Mouse (Mus musculus): Measurements from ENCODE around the gene Itgb7.

The Itgb7 gene

DNA sequence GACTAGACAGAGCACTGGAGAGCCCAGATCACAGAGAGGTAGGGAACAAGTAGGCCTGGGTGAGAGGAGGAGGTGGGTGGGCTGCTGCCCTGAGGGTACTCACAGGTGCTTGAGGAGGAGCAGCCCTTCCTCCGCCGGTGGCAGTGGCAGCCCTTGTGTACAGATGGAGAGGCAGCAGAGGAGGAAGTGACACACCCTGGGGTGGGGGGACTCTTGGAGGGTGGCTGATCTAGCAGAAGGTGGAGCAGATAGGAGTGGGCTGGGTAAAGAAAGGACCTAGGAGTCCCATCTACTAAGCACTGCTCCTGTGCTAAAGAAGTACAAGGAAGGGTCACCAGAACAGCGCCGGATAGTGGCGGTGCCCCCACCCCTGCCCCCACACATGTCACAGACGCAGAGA lies at the start of gene Itgb7:
TSS of gene Itgb7 (minus strand) at position 197 of the 400 bp plus-strand sequence.
- DNase-seq: no peak

DNA sequence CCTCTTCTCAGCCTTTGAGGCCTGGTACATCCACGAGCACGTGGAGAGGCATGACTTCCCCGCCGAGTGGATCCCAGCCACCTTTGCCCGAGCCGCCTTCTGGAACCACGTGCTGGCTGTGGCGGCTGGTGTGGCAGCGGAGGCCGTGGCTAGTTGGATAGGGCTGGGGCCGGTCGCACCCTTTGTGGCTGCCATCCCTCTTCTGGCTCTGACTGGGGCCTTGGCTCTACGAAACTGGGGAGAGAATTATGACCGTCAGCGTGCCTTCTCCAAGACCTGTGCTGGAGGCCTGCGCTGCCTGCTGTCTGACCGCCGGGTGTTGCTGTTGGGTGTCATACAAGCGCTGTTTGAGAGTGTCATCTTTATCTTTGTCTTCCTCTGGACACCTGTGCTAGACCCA lies 48.9 kb upstream of the Itgb7 start:
- no peak for DNase-seq

DNA sequence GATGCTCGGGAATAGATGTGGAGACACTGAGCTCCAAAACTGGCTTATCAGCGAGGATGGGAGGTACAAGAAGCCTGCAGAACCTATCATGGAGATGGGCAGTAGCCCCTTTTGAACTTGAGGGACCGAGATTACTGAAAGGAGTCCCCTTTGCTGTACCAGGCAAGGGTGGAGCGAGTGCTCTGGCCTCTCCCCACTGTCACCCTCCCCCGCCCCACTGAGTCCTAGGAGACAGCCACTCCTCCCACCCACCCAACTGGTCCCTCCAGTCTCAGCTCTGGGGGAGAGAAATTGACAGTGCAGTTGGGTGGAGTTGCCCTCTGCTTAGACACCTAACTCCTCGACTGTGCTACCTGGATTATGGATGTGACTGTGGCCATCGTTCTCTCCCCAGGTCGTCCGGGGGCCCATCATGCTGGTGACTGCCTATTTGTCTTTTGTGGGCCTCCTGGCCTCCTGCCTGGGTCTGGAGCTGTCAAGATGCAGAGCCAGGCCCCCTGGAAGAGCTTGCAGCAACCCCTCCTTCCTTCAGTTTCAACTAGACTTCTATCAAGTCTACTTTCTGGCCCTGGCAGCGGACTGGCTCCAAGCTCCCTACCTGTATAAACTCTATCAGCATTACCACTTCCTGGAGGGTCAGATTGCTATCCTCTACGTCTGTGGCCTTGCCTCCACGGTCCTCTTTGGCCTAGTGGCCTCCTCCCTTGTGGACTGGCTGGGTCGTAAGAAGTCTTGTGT lies 48.2 kb upstream of the Itgb7 start:
- DNase-seq: no peak

DNA sequence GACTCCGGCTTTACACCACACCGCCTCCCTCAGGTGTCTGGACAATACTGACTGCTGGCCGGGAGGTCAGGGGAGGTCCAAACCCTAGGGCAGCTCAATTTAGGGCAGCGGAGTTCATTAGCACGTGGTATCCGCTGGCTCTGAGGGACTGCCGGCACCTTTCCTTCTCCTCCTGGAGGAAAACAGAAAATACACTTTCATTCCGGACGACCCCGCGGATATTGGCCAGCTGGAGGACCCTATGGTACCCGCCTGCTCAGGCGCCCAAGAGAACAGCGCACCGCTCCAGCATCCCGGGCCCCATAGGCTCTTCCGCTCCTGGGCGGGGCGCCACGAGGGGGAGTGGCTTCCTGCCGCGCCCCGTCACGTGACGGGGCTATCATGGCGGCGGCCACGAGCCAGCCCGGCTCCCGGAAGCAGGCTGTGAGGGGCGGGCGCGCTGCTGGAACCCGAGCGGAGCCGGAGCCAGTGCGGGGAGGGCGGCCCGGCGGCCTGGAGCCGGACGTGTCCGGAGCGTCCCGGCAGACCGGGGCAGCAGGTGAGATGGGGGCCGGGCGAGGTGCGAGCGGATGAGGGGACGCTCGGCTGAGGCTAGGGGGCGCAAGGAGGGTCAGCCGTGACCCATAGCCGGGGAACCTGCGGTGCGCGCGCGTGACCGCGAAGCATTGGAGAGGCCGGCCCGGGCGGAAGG lies 47.5 kb upstream of the Itgb7 start, which contains the start of gene Mfsd5:
TSS of gene Mfsd5 (plus strand) at position 363 of the 691 bp plus-strand sequence.
- peak; percentile 94 for DNase-seq

DNA sequence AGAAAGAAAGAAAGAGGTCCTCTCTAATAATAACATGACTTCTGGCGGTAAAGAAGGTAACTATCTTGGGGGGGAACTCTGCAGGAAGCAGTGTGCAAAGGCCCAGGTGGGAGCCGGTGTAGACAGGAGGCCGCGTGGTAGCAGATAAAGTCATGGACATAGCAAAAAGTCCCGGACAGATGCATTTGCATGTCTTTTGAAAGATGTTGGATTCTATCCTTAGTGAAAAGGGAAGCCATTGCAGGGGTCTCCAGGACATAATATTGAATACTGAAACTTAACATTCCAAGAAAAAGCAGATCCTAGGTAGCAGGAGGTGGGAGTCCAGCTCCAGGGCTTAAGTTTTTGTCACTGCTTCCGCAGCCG lies 47.0 kb upstream of the Itgb7 start:
- no peak for DNase-seq

DNA sequence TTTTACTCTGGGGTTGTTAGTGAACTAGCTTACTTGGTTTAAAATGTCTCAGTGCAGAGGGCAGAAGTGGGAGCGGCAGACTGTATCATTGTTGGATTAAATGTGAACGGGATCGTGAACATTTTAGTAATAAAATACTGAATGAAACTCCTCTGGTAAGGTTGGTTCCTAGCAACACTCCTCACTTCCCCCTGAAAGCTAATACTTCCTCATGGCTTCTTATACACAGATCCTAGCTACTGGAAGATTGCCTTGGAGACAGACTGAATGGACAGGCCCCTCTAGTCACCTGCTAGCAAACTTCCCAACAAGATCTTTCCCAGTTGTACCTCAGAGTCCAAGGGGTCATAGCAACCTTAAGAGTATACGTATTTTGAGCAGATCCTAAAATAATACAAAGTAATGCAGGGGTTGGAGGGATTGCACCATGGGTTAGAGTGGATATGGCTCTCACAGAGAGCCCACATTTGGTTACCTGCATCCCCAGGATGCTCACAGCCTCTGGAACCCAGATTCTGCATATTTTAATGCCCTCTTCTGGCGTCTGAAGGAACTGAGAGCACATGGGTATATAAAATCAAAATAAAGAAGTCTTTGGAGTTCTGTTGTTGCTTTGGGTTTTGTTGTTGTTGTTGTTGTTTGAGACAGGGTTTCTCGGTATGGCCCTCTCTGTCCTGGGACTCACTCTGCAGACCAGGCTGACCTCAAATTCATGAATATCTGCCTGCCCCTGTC lies 42.4 kb upstream of the Itgb7 start:
- DNase-seq: no peak

DNA sequence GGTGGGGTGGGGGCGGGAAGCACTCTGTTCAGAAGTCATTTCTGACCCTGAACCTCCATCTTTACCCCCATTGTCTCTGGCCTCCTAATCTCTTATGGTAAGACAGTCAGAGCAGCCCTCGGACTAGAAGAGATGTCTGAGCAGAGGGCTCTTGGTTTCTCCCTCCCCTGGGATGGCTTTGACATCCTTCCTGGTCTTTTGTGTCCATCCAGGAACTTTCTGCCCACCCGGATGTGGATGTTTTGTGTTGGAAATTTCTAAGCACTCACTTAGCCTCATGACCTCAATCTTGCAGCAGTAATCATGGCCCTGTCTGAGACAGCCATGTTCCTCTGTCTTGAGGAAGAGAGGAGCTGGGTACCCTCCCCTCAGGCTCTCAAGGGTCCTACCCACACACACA lies 39.7 kb upstream of the Itgb7 start:
- DNase-seq: no peak

DNA sequence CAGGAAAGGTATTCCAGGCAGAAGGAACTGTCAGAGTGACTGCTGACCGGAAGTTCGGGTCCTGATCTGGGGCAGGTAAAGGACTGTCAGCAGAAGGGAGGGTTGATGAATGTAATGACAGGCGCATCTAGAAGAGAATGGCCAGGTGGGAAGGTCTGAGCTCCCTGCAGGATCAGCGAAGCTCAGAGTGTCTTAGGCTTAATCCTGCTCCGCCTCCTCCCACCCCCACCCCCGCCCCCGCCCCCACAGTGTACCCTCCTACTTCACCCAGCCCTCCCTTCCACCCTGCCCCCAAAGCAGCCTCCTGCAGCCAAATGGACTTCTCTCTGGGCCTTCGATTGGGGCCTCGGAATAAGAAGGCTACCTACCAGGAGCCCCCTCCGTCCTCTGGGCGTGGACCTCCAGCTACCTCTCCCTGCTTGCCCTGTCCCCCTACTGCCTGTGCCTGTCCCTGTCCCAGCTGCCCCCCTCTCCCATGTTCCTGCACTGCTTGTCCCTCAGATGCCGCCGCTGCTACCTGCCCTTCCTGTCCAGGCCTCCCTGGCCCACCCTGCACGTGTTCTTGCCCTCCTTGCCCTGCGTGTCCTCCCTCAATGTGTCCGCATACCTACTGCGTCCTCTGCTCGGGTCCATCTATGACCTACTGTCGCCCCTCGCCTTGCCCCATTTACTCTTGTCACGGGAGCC lies 38.7 kb upstream of the Itgb7 start, which contains the start of gene Gm9918:
TSS of gene Gm9918 (plus strand) at position 290 of the 687 bp plus-strand sequence.
- DNase-seq: peak; percentile 70

DNA sequence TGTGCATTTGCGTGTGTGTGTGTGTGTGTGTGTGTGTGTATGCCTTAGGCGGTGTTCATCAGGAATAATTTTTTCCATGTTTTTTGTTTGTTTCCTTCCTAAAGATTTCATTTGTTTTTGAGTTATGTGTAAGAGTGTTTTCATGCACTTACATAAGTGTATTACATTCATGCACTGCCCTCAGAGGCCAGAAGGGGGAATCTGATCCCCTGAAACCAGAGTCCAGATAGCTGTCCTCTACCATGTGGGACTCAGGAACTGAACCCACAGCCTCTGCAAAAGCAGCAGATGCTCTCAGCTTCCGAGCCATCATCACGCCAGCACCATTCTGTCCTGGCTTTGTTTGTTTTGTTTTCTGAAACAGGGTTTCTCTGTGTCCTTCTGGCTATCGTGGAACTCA lies 33.8 kb upstream of the Itgb7 start:
- no peak for DNase-seq

DNA sequence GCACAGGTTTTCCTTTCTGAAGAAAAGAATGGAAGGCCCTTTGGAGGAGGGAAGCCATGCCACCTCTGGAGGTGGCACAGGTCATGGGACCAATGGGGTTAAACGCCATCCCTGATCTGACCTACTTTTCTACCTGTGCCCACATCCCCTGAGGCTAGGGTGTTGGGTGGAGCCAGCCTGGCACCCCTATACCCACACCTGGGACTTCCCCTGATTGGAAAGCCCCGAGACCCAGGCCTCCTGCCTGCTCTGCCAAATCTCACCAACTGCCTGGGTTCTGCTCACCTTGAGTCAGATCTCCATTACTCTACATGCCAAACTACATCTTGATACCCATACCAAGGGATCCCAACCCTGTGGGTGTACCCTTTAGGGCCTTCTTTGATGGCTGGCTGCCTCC lies 31.3 kb upstream of the Itgb7 start:
- no peak for DNase-seq

DNA sequence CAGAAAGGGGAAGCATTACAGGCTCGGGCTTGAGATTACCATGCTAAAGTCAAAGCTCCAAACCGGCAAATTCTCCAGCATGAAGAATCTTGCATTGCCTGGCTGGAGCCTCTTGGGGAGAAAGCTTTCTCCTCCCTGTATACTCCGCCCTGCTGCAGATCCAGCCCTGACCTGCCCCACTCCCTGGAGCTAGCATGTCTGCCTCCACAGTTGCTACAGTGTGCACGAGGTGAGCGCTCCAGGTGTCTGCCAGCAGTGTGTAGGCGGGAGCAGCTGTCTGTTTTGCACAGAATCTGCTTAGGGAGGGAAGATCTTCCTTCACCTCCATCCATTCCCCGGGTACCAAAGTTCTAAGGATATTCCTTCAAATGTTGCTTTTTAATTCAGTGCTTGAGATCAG lies 30.8 kb upstream of the Itgb7 start:
- DNase-seq: no peak

DNA sequence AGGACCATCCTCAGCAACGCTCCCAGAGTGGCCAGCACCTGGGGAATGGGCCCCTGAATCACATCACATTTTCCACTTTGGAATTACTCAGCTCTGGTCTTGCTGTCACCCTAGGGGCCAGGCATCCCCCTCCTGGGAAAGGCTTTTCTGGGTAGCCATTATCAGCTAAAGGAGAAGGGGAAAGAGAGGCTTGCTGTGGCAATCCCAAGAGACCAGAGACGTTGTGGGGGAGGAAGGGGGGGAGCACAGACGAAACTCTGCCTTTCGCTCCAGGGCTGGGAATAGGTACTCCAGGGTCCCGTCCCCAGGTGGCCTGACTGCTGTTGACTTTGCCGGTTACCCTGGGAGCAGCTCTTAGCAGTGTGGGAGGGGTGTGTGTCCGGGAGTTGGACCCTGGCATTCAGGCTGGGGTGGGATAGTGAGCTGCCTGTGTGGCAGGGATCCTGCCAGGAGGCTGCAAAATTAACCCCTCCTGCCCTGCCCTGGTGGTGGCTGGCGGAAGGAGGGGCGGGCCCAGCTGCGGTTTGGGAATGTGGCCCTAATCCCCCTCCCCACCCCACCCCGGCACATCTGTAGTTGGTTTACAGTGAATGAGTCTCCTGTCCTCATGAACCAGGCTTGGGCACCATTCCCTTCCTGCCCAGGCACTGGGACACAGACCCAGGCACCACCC lies 27.0 kb upstream of the Itgb7 start:
- DNase-seq: no peak

DNA sequence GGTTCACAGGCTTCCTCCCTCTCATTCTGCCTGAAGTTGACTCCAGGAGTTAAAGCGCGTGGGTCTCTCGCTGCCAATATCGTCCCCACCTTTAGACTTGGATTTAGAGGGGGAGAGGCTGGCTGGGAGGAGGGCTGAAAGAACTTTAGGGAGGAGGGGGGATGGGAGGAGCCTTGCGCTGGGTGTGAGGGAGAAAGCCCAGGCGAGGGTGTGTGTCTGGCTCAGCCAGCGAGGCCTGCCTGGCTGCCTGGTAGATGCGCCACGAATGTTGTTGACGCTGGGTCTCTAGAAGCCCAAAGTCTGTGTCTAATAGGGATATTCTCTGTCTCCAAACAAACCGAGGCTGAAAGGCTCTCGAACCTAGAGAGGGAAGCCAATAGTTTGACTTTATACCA lies 26.3 kb upstream of the Itgb7 start:
- peak; percentile 47 for DNase-seq

DNA sequence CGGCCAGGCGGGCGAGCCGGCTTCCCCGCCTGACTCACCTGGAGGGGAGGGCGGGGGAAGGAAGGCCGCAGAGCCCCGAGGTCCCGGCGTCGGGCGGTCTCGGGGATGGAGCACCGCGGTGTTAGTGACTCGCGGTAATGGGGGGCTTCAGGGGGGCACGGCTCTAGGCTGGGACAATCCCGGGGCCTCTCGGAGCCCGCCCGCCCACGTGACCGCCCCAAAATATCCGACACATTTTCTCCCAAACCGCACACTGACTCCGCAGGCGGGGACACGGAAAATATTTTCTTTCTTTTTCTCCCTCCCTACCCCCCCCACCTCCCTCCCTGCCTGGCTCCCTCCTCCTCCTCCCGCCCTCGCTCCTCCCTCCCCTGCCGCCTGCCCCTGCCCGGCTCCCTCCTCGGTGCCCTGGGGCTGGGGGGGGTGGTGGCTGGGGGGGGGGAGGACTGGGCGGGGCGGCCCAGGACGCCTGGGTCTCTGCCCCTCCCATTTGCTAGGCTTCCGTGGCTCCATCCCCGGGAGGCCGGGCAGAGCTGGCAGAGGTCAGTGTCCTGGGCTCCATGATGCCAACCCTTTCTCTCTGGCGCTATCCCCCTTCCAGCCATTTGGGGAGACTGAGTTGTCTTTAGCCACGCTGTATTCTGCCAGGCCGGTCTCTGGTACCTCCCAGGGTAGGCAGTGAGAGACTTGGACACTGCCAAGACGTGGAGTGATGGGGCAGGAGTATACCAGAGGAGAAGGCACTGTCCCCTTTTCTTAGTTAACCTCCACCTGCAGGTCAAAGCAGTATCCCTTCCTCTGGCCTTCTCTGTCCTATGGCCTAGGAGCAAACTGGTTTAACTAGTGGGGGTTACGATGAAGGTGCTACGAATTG lies 25.7 kb upstream of the Itgb7 start, which contains the start of gene Rarg:
TSS of gene Rarg (minus strand) at position 316 of the 874 bp plus-strand sequence.
- DNase-seq: peak; percentile 55

DNA sequence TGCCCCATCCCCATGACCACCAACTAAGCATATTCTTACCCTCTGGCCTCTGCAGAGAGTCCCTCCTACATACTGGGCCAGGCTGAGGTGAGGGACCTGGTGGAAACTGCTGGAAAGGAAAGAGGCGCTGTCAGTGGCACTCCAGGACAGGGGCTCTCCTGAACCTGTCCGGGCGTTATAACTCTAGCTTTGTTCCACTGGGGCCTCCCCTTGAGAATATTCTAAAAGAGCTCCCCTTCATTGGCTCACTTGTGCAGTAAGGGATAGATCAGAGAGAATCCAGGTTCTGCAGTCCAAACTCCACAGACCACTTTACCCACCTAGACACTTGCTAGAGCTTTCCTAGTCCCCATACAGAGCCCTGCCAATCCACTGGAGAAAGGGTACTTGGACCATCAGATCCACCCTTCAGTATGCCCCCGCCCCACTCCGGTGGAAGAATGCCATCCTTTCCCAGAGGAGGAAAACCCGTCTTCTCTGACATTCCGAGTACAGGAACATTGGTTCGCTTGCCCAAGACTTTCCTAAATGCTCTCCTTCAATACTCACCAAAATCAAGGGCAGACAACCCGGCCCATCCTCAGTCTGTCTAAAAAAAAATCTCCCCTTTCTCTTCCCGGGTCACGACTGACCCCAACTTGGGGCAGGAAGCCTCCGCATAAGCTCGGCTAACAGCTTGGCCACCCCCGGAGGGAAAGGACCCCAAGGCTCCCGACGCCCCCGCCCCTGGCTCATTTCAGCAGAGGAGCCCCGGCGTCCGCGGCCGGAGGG lies 24.9 kb upstream of the Itgb7 start:
- DNase-seq: no peak

DNA sequence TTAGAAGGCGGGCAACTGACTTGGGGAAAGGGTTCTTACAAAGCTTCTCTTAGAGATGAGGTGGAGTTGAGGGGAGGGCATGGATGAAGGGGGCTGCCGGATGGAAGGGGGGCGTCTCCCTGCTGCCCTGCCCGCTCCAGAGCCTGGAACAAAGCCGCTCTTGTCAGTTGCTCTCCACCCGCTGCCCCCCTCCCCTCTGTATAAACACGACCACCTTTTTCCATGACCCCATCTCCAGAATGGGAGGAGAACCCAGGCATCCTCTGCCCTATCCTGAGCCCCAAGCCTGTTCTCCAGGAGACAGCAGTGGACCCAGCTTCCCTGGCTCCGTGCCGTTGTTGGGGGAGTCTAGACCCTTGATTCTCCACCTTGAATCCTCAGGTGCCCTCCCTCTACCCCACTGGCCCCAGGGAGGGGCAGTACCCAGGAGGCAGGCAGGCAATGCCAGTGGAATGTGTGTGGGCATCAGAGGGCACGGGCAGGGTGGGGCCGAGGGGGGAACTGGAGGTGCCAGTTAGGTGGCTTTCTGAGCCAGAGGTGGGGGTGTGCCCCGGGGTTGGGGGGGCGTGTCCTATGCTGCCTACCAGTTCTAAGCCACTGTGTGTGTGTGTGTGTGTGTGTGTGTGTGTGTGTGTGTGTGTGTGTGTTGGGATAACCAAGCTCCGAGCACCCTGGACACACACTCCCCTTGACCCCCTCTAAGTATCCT lies 24.0 kb upstream of the Itgb7 start:
- DNase-seq: peak; percentile 55

DNA sequence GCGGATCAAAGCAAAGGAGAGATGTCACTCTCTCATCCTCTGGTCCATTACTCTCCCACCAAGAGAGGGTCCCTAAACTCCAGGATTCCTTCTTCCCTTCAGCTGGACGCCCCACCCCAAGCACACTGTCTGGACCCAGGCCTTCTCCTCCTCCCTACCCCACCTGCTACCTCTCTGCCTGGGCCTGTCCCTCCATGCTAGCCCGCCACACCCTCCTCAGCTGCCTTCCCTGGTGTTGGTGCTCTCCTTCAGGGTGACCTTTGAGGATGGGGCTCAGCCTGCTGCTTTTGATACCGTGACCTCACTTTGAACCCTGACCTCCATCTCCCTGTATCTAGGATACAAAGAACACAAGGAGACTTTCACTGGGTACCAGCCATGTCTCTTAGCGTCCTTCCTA lies 18.8 kb upstream of the Itgb7 start:
- DNase-seq: no peak

DNA sequence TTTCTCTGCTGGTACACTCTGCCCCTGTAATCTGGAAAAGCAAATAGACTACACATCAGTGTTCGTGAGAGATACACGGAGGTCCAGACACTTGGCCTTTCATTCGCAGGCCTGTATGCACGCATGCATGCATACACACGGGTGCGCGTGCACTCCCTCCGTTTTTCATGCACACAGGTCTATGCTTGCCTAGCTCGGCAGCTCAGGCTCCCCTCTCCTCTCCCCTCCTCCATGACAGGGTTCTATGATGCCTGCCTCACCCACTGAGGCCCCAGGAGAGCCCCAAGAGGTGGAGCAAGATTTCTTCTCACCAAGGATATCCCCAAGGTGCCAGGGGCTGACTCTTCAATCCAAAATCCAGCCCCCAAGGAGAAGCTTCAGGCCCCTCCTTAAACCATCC lies 18.2 kb upstream of the Itgb7 start:
- DNase-seq: no peak

DNA sequence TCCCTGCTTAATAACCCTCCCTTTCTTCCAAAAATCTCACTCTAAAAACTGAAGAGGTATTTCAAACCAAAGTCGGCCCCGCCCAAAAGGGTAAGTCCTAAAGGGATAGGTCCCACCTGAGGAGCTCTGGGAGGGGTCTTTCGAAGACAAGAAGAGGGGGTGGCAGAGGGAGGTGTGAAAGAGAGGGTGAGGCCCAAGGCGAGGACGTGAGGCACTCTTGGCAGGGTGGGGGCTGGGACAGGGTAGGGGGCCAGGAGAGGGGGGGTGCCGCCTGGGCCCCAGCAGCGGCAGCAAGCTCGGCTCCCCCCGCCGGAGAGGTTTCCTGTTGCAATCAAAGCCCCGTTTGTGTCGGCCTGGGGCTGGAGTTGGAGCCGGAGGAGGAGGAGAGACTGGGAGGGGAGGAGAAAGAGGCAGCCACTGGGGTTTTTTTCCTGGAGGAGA lies 17.5 kb upstream of the Itgb7 start:
- DNase-seq: peak; percentile 32

DNA sequence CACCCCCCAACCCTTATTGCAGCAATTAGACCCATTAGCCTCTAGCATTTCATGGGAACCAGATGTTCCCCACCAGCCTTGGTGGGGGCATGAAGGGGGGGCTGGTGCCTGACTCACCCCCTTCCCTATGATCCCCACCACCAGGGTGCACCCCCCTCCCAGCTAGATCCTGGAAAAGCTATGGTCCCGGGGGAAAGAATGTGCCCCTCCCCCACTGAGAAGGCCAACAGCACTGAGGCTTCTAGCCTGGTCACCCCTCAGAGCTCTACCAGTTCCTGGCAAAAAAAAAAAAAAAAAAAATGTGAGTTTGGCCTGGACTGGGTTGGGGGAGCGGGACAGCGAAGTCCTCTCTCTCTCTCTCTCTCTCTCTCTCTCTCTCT lies 17.1 kb upstream of the Itgb7 start:
- no peak for DNase-seq
